30 mouse cellular contexts compared by ENCODE assay signal in genomic region chr6:120183771-120184170, GRCm38 (mm10).
DNase-seq lines count a peak whose midpoint lies in the region; ATAC-seq and TF ChIP-seq lines count a peak whose summit lies in the region.
"Had no signal": no experiment of that assay in that cellular context is flagged by ENCODE, and none has a peak within 500 bp of the region (broad histone marks: within the 10 kb centered on the region; RNA-seq: fewer than 3 reads in every experiment).

No protein-coding gene starts in this region.

- H3K79me2 ChIP-seq in CH12.LX (replicated peaks; ENCODE audit: control insufficient read depth, extremely low read depth, insufficient read depth, poor library complexity, severe bottlenecking) = no peaks in the 10 kb centered on the region
- no peaks in the 10 kb centered on the region for H3K79me2 ChIP-seq in myocyte (ENCODE audit: control insufficient read depth, insufficient read depth)

- H3K36me3 ChIP-seq in heart, embryonic 10.5 days = no peaks in the 10 kb centered on the region
- H3K36me3 ChIP-seq in heart, embryonic 12.5 days = no peaks in the 10 kb centered on the region
- H3K36me3 ChIP-seq in CH12.LX (replicated peaks in 1 of 2; ENCODE audit: control insufficient read depth in 1 of 2, insufficient read depth in 1 of 2, low read length in 1 of 2) (no peaks in the 10 kb centered on the region), myocyte (ENCODE audit: control insufficient read depth, insufficient read depth) (no peaks in the 10 kb centered on the region)
- H3K36me3 ChIP-seq: embryonic facial prominence, embryonic 10.5 days; embryonic facial prominence, embryonic 13.5 days; forebrain, embryonic 10.5 days; hindbrain, embryonic 10.5 days; hindbrain, embryonic 13.5 days; intestine, embryonic 15.5 days had no signal

- no peak for TF ChIP-seq EP300 in CH12.LX (IDR thresholded peaks at IDR 0.05; ENCODE audit: low read length)

- no peak for TF ChIP-seq RAD21 in CH12.LX (IDR thresholded peaks at IDR 0.05; ENCODE audit: low read depth, low read length)

- in situ Hi-C loops in CH12.LX (cut with MboI; ENCODE audit: low pct_ligation_motif_present, low pct_unique_long_range_greater_than_20kb, low sequenced_read_pairs) = no loop called here

- no peaks in the 10 kb centered on the region for H3K9me3 ChIP-seq in heart, embryonic 10.5 days
- no peaks in the 10 kb centered on the region for H3K9me3 ChIP-seq in heart, embryonic 12.5 days (replicated peaks)
- H3K9me3 ChIP-seq in CH12.LX (replicated peaks; ENCODE audit: low read length) = no peaks in the 10 kb centered on the region
- H3K9me3 ChIP-seq: embryonic facial prominence, embryonic 10.5 days; embryonic facial prominence, embryonic 13.5 days; forebrain, embryonic 10.5 days; forebrain, embryonic 13.5 days; hindbrain, embryonic 10.5 days; hindbrain, embryonic 13.5 days; intestine, embryonic 15.5 days had no signal

- 73% methylated on average over 4 of the region's 4 CpGs for WGBS in heart, embryonic 10.5 days
- WGBS in heart, embryonic 12.5 days = 69% methylated on average over 4 of the region's 4 CpGs

- H3K27me3 ChIP-seq in heart, embryonic 10.5 days (ENCODE audit: insufficient read depth, poor library complexity, severe bottlenecking) = no peaks in the 10 kb centered on the region
- H3K27me3 ChIP-seq in heart, embryonic 12.5 days (replicated peaks) = no peaks in the 10 kb centered on the region
- H3K27me3 ChIP-seq in CH12.LX (replicated peaks) = no peaks in the 10 kb centered on the region
- H3K27me3 ChIP-seq in myocyte (ENCODE audit: control insufficient read depth, insufficient read depth, insufficient read length) = no peaks in the 10 kb centered on the region
- H3K27me3 ChIP-seq: embryonic facial prominence, embryonic 13.5 days; intestine, embryonic 15.5 days had no signal

- no peak for TF ChIP-seq POLR2A in CH12.LX (IDR thresholded peaks at IDR 0.05; ENCODE audit: low read depth, low read length)
- TF ChIP-seq POLR2A in myocyte (IDR thresholded peaks at IDR 0.05; ENCODE audit: insufficient read length, low read depth) = no peak

- dilution Hi-C loops in CH12.LX (cut with MboI; ENCODE audit: extremely low pct_ligation_motif_present, extremely low pct_unique_long_range_greater_than_20kb, low sequenced_read_pairs) = no loop called here

- no peak for TF ChIP-seq CTCF in gastrocnemius, adult 2 months (IDR thresholded peaks at IDR 0.05)
- no peak for TF ChIP-seq CTCF in CH12.LX (conservative IDR thresholded peaks at IDR 0.05 in 1 of 2, IDR thresholded peaks at IDR 0.05 in 1 of 2; ENCODE audit: low read depth in 2 of 2, low read length in 2 of 2)

- H3K4me1 ChIP-seq in heart, embryonic 10.5 days = peaks cover 68% of the 10 kb centered on the region
- peaks cover 50% of the 10 kb centered on the region for H3K4me1 ChIP-seq in heart, embryonic 12.5 days (replicated peaks)
- H3K4me1 ChIP-seq in CH12.LX (ENCODE audit: control insufficient read depth in 1 of 2, insufficient read depth in 2 of 2) = peaks cover 29 to 79% of the 10 kb centered on the region in 2 experiments

- H3K4me3 ChIP-seq in gastrocnemius, adult 2 months = no peak overlapping the region
- H3K4me3 ChIP-seq in heart, embryonic 10.5 days = no peak overlapping the region
- no peak overlapping the region for H3K4me3 ChIP-seq in heart, embryonic 12.5 days
- H3K4me3 ChIP-seq in CH12.LX (replicated peaks in 1 of 3; ENCODE audit: low read depth in 2 of 3, low read length in 2 of 3, poor library complexity in 1 of 3) (no peak overlapping the region), myocyte (no peak overlapping the region)
- H3K4me3 ChIP-seq: embryonic facial prominence, embryonic 10.5 days; embryonic facial prominence, embryonic 13.5 days; forebrain, embryonic 10.5 days; forebrain, embryonic 13.5 days; hindbrain, embryonic 10.5 days; hindbrain, embryonic 13.5 days; intestine, embryonic 15.5 days had no signal

- H3K4me2 ChIP-seq in heart, embryonic 12.5 days = no peak overlapping the region
- H3K4me2 ChIP-seq in CH12.LX (ENCODE audit: insufficient read depth, low read depth, poor library complexity, severe bottlenecking) (no peak overlapping the region), myocyte (ENCODE audit: low read depth) (no peak overlapping the region)
- H3K4me2 ChIP-seq: embryonic facial prominence, embryonic 13.5 days; forebrain, embryonic 13.5 days; heart, embryonic 11.5 days; hindbrain, embryonic 13.5 days; intestine, embryonic 15.5 days had no signal

- no peak overlapping the region for H3ac ChIP-seq in myocyte (ENCODE audit: control insufficient read depth, insufficient read length)

- DNase-seq in gastrocnemius, adult 2 months = peak; percentile 85
- DNase-seq in gastrocnemius, postnatal 10 days = no peak
- DNase-seq in heart, embryonic 10.5 days (ENCODE audit: low spot score) = no peak
- no peak for DNase-seq in CH12.LX (ENCODE audit: extremely low read depth)
- no peak for DNase-seq in urinary bladder, adult 18-20 months (ENCODE audit: low spot score in 2 of 2)
- DNase-seq: adrenal gland, adult 8-10 months; adrenal gland, postnatal 25 days; B cell, adult 2 months; cerebellum, adult 11-12 months; cerebellum, adult 8-10 months; cerebellum, postnatal 10 days; cerebellum, postnatal 36 days; embryo, embryonic 11 days; heart, adult 18-20 months; heart, postnatal 14 days; kidney, adult 11 months; kidney, adult 8-10 months had no signal

- intact Hi-C loops in gastrocnemius, adult 2 months (cut with DNase I) = loop anchor here (2.0 kb wide), 2 partner anchors 35 to 145 kb away; partner anchors contain the start of gene Wnk1

- ATAC-seq in heart, embryonic 12.5 days (ENCODE audit: insufficient number of reproducible peaks, low FRiP score) = no peak
- ATAC-seq: activated CD4-positive, CD25-positive, alpha-beta regulatory T cell, adult 4 months; forebrain, embryonic 13.5 days; forebrain, embryonic 16.5 days; hindbrain, embryonic 16.5 days; intestine, embryonic 15.5 days had no signal

- peak overlapping the region; percentile 86 for H3K27ac ChIP-seq in gastrocnemius, adult 2 months
- H3K27ac ChIP-seq in heart, embryonic 10.5 days = peak overlapping the region; percentile 63; the same call in 1 of the 2 replicates
- no peak overlapping the region for H3K27ac ChIP-seq in heart, embryonic 12.5 days (ENCODE audit: poor library complexity, severe bottlenecking)
- H3K27ac ChIP-seq in CH12.LX (ENCODE audit: insufficient read depth, low read depth) = peak overlapping the region; percentile 34
- H3K27ac ChIP-seq: embryonic facial prominence, embryonic 10.5 days; embryonic facial prominence, embryonic 13.5 days; forebrain, embryonic 10.5 days; forebrain, embryonic 13.5 days; hindbrain, embryonic 10.5 days; hindbrain, embryonic 13.5 days; intestine, embryonic 15.5 days had no signal

- no peak overlapping the region for H3K9ac ChIP-seq in heart, embryonic 12.5 days
- H3K9ac ChIP-seq in CH12.LX (ENCODE audit: insufficient read depth, low read depth) = peak overlapping the region; percentile 2; the same call in 1 of the 2 replicates
- H3K9ac ChIP-seq: embryonic facial prominence, embryonic 13.5 days; forebrain, embryonic 13.5 days; hindbrain, embryonic 13.5 days; intestine, embryonic 15.5 days had no signal

TF ChIP-seq in CH12.LX, 34 proteins besides CTCF, POLR2A, EP300 and RAD21:
- 0 out of 2 replicates have a peak, but pooled peaks have one; percentile 14 for TF ChIP-seq TCF12 (IDR thresholded peaks at IDR 0.05; ENCODE audit: low read depth, low read length)
- TF ChIP-seq IRF4 (IDR thresholded peaks at IDR 0.05; ENCODE audit: low read depth, low read length) = peak; percentile 24; the same call in 1 of the 2 replicates
- TF ChIP-seq MAX (IDR thresholded peaks at IDR 0.05; ENCODE audit: low read length) = no peak
- TF ChIP-seq HCFC1 (IDR thresholded peaks at IDR 0.05; ENCODE audit: low read depth, low read length) = no peak
- TF ChIP-seq ZKSCAN1 (IDR thresholded peaks at IDR 0.05; ENCODE audit: borderline replicate concordance, low read depth, low read length) = no peak
- no peak for TF ChIP-seq KAT2A (IDR thresholded peaks at IDR 0.05; ENCODE audit: insufficient replicate concordance, low read length)
- no peak for TF ChIP-seq USF2 (conservative IDR thresholded peaks at IDR 0.05; ENCODE audit: low read depth, low read length)
- TF ChIP-seq CHD1 (IDR thresholded peaks at IDR 0.05; ENCODE audit: low read depth, low read length) = peak; percentile 88; the same call in 1 of the 2 replicates

TF ChIP-seq in myocyte, 11 proteins besides CTCF, POLR2A, EP300 and RAD21:
- TF ChIP-seq E2F4 (IDR thresholded peaks at IDR 0.05; ENCODE audit: insufficient read depth) = no peak
- TF ChIP-seq POLR2AphosphoS2 (IDR thresholded peaks at IDR 0.05; ENCODE audit: insufficient read length, low read depth) = no peak
- TF ChIP-seq USF1 (IDR thresholded peaks at IDR 0.05; ENCODE audit: low read depth) = no peak
- TF ChIP-seq MYOD1 (IDR thresholded peaks at IDR 0.05; ENCODE audit: control insufficient read depth in 1 of 3, insufficient read length in 2 of 3, low read depth in 2 of 3) = peak; percentile 76 to 96 (median 91)
- no peak for TF ChIP-seq REST (IDR thresholded peaks at IDR 0.05; ENCODE audit: insufficient read depth, insufficient read length)
- no peak for TF ChIP-seq CEBPB (IDR thresholded peaks at IDR 0.05; ENCODE audit: insufficient read depth, poor library complexity, severe bottlenecking)
- TF ChIP-seq SRF (IDR thresholded peaks at IDR 0.05; ENCODE audit: control insufficient read depth, insufficient read length, low read depth) = no peak
- TF ChIP-seq TCF12 (IDR thresholded peaks at IDR 0.05; ENCODE audit: insufficient read depth, poor library complexity, severe bottlenecking) = peak; percentile 89
- peak; percentile 90 to 97 (median 92) for TF ChIP-seq MYOG (IDR thresholded peaks at IDR 0.05; ENCODE audit: control insufficient read depth in 1 of 3, insufficient read depth in 1 of 3, insufficient read length in 2 of 3, low read depth in 2 of 3)
- peak; percentile 92 for TF ChIP-seq TCF3 (IDR thresholded peaks at IDR 0.05; ENCODE audit: insufficient read length, low read depth)
- TF ChIP-seq MAX (IDR thresholded peaks at IDR 0.05; ENCODE audit: low read depth) = no peak
